18 mouse cellular contexts compared by ENCODE assay signal in genomic region chr9:14147731-14148130, GRCm38 (mm10).
DNase-seq lines count a peak whose midpoint lies in the region; ATAC-seq lines count a peak whose summit lies in the region.
"Had no signal": no experiment of that assay in that cellular context is flagged by ENCODE, and none has a peak within 500 bp of the region (broad histone marks: within the 10 kb centered on the region; RNA-seq: fewer than 3 reads in every experiment).

No protein-coding gene starts in this region.

- H3K4me1 ChIP-seq in heart, embryonic 11.5 days (ENCODE audit: control insufficient read depth, insufficient read depth, low read length): no peaks in the 10 kb centered on the region
- H3K4me1 ChIP-seq in forebrain, embryonic 12.5 days: no peaks in the 10 kb centered on the region
- H3K4me1 ChIP-seq: hindbrain, embryonic 13.5 days; intestine, embryonic 15.5 days; liver, embryonic 15.5 days; stomach, embryonic 15.5 days had no signal

- no peaks in the 10 kb centered on the region for H3K9me3 ChIP-seq in heart, embryonic 11.5 days (replicated peaks; ENCODE audit: control insufficient read depth, low read length)
- no peaks in the 10 kb centered on the region for H3K9me3 ChIP-seq in forebrain, embryonic 12.5 days
- H3K9me3 ChIP-seq: embryonic facial prominence, embryonic 13.5 days; heart, embryonic 13.5 days; hindbrain, embryonic 13.5 days; intestine, embryonic 15.5 days; limb, embryonic 13.5 days; liver, embryonic 15.5 days; stomach, embryonic 15.5 days had no signal

- DNase-seq in heart, adult 18-20 months: peak; percentile 52 to 80
- peak; percentile 67 to 77 for DNase-seq in heart, adult 9 months (ENCODE audit: low spot score in 2 of 2)
- peak; percentile 20 to 37 for DNase-seq in heart, postnatal 36 days
- peak; percentile 12 to 16 for DNase-seq in kidney, postnatal 36 days
- DNase-seq: cerebellum, adult 9-11 months; right cerebral cortex, adult 18-20 months had no signal

- no peak overlapping the region for H3K4me3 ChIP-seq in heart, embryonic 11.5 days (ENCODE audit: low read depth, low read length)
- H3K4me3 ChIP-seq in forebrain, embryonic 12.5 days (replicated peaks): no peak overlapping the region
- H3K4me3 ChIP-seq: embryonic facial prominence, embryonic 13.5 days; heart, embryonic 13.5 days; hindbrain, embryonic 13.5 days; intestine, embryonic 15.5 days; limb, embryonic 13.5 days; liver, embryonic 15.5 days; stomach, embryonic 15.5 days had no signal

- no peak overlapping the region for H3K27ac ChIP-seq in heart, embryonic 11.5 days (ENCODE audit: low read depth, low read length)
- no peak overlapping the region for H3K27ac ChIP-seq in forebrain, embryonic 12.5 days
- H3K27ac ChIP-seq: embryonic facial prominence, embryonic 13.5 days; heart, embryonic 13.5 days; hindbrain, embryonic 13.5 days; intestine, embryonic 15.5 days; limb, embryonic 13.5 days; liver, embryonic 15.5 days; stomach, embryonic 15.5 days had no signal

- no peak overlapping the region for H3K4me2 ChIP-seq in heart, embryonic 11.5 days
- no peak overlapping the region for H3K4me2 ChIP-seq in forebrain, embryonic 12.5 days
- H3K4me2 ChIP-seq: embryonic facial prominence, embryonic 13.5 days; heart, embryonic 13.5 days; hindbrain, embryonic 13.5 days; intestine, embryonic 15.5 days; limb, embryonic 13.5 days; liver, embryonic 15.5 days; stomach, embryonic 15.5 days had no signal

- intact Hi-C loops in heart, postnatal 36 days (cut with DNase I): loop anchor here (5.0 kb wide), 1 partner anchor 90 kb away; no protein-coding TSS in a partner anchor

- H3K9ac ChIP-seq in heart, embryonic 11.5 days (ENCODE audit: low read depth, low read length): no peak overlapping the region
- H3K9ac ChIP-seq in forebrain, embryonic 12.5 days: no peak overlapping the region
- H3K9ac ChIP-seq: embryonic facial prominence, embryonic 13.5 days; heart, embryonic 13.5 days; hindbrain, embryonic 13.5 days; intestine, embryonic 15.5 days; limb, embryonic 13.5 days; liver, embryonic 15.5 days; stomach, embryonic 15.5 days had no signal

- H3K36me3 ChIP-seq in heart, embryonic 11.5 days (ENCODE audit: control insufficient read depth, insufficient read depth, low read length): no peaks in the 10 kb centered on the region
- H3K36me3 ChIP-seq in forebrain, embryonic 12.5 days (replicated peaks): no peaks in the 10 kb centered on the region
- H3K36me3 ChIP-seq: embryonic facial prominence, embryonic 13.5 days; heart, embryonic 13.5 days; hindbrain, embryonic 13.5 days; intestine, embryonic 15.5 days; limb, embryonic 13.5 days; liver, embryonic 15.5 days; stomach, embryonic 15.5 days had no signal

- WGBS in heart, embryonic 11.5 days (ENCODE audit: insufficient replicate concordance): 33% methylated on average over 4 of the region's 4 CpGs
- 87% methylated on average over 4 of the region's 4 CpGs for WGBS in forebrain, embryonic 12.5 days

- H3K27me3 ChIP-seq in heart, embryonic 11.5 days (ENCODE audit: control insufficient read depth, insufficient read depth, low read length): no peaks in the 10 kb centered on the region
- no peaks in the 10 kb centered on the region for H3K27me3 ChIP-seq in forebrain, embryonic 12.5 days
- H3K27me3 ChIP-seq: embryonic facial prominence, embryonic 13.5 days; hindbrain, embryonic 13.5 days; intestine, embryonic 15.5 days; liver, embryonic 15.5 days; Patski; stomach, embryonic 15.5 days had no signal

- no peak for ATAC-seq in heart, embryonic 11.5 days (replicated peaks; ENCODE audit: insufficient number of reproducible peaks, low FRiP score, low TSS enrichment)
- no peak for ATAC-seq in forebrain, embryonic 12.5 days (ENCODE audit: low FRiP score)
- ATAC-seq in CD4-positive, CD25-positive, alpha-beta regulatory T cell, adult 4 months: no peak
- ATAC-seq: activated CD4-positive, CD25-positive, alpha-beta regulatory T cell, adult 4 months; intestine, embryonic 15.5 days; Patski had no signal

Comparison
In these comparisons a context has a peak if more than half of its experiments do, and no peak if none do; other contexts are left out.
1. DNase-seq: peak in every context shown above with its lines; median percentile 72 in heart, adult 9 months; 66 in heart, adult 18-20 months; 28 in heart, postnatal 36 days; 14 in kidney, postnatal 36 days.